Mouse (Mus musculus): ENCODE measurements around the gene Myzap. TPM values are rescaled to one million over a fixed set of nuclear protein-coding genes. Genes with fewer than 3 reads are reported as not detected.

The Myzap gene
- polyA plus RNA-seq, 1 experiment = not detected

- H3K4me3 ChIP-seq (ENCODE audit: insufficient read depth, low read length) = no peak overlapping the region
- no peak overlapping the region for H3K27ac ChIP-seq (ENCODE audit: insufficient read depth, low read depth, low read length)
- TF ChIP-seq CTCF (IDR thresholded peaks at IDR 0.05; ENCODE audit: low read depth, low read length) = no peak
- no peak for TF ChIP-seq POLR2A (IDR thresholded peaks at IDR 0.05; ENCODE audit: borderline replicate concordance, low read depth, low read length)
- H3K4me1 ChIP-seq (ENCODE audit: control insufficient read depth, insufficient read depth, low read length) = no peaks in the 10 kb centered on the region
Observed at GRCm38 (mm10) chr9:71475536-71475935, 116.6 kb downstream of the Myzap start.

GRCm38 (mm10) chr9:71467434-71467833 is 124.7 kb downstream of the Myzap start:
- H3K4me3 ChIP-seq (ENCODE audit: insufficient read depth, low read length) = no peak overlapping the region
- no peak overlapping the region for H3K27ac ChIP-seq (ENCODE audit: insufficient read depth, low read depth, low read length)
- TF ChIP-seq POLR2A (IDR thresholded peaks at IDR 0.05; ENCODE audit: borderline replicate concordance, low read depth, low read length) = no peak
- TF ChIP-seq CTCF (IDR thresholded peaks at IDR 0.05; ENCODE audit: low read depth, low read length) = no peak
- H3K4me1 ChIP-seq (ENCODE audit: control insufficient read depth, insufficient read depth, low read length) = no peaks in the 10 kb centered on the region

GRCm38 (mm10) chr9:71466111-71466510 is 126.0 kb downstream of the Myzap start:
- H3K27ac ChIP-seq (ENCODE audit: insufficient read depth, low read depth, low read length) = no peak overlapping the region
- no peak for TF ChIP-seq CTCF (IDR thresholded peaks at IDR 0.05; ENCODE audit: low read depth, low read length)
- no peak for TF ChIP-seq POLR2A (IDR thresholded peaks at IDR 0.05; ENCODE audit: borderline replicate concordance, low read depth, low read length)
- no peaks in the 10 kb centered on the region for H3K4me1 ChIP-seq (ENCODE audit: control insufficient read depth, insufficient read depth, low read length)
- no peak overlapping the region for H3K4me3 ChIP-seq (ENCODE audit: insufficient read depth, low read length)

DNA sequence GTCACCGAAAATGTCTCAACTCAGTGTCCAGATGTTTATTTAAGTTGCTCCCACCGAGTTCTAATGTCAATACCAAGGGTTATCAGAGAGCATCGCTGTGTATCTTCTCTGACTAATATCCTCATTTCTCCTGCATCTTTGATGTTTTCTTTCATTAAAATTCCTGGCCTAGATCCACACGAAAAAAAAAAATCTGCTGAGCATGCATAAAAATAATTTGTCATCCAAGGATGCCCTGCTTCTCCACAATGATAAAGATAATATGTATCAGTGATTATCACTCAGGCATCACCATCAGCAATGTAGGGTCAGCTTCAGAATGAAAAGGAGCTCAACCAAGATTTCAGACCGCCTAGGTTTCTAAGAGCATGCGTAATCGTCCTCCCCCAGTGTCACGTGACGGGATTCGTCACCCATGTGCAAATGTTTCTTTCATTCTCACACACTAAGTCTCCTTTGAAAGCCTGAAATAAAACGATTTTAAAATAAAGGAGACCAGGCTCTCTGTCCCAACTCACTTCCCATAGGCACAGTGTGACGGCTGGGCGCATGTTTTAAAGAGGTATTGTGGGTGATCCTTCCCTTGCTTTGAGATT is 129.0 kb downstream of the Myzap start:
- Histone ChIP-seq H3K27ac (ENCODE audit: insufficient read depth, low read depth, low read length) (no peak overlapping the region), H3K4me3 (ENCODE audit: insufficient read depth, low read length) (no peak overlapping the region), H3K4me1 (ENCODE audit: control insufficient read depth, insufficient read depth, low read length) (no peaks in the 10 kb centered on the region)
- TF ChIP-seq POLR2A (IDR thresholded peaks at IDR 0.05; ENCODE audit: borderline replicate concordance, low read depth, low read length) = no peak
- no peak for TF ChIP-seq CTCF (IDR thresholded peaks at IDR 0.05; ENCODE audit: low read depth, low read length)

DNA sequence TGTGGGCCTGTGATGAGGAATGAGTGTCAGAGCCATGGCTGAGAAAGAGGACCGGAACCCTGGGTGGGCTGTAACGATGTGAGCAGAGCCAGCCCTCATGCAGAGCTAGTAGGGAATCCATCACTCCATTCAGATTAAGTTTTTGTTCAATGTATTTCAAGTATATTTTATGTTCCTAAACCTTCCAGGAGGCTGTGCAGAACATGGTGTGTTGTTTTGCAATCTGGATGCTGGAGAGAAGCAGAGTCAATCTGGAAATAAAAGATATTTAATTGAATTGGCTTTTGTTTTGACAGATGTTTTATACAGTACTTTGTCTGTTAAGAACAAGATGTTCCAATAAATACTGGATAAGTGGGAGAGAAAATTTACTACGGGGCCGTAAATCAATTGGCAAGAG is 135.4 kb downstream of the Myzap start:
- TF ChIP-seq CTCF (IDR thresholded peaks at IDR 0.05; ENCODE audit: low read depth, low read length) = no peak
- TF ChIP-seq POLR2A (IDR thresholded peaks at IDR 0.05; ENCODE audit: borderline replicate concordance, low read depth, low read length) = no peak
- Histone ChIP-seq H3K4me3 (ENCODE audit: insufficient read depth, low read length) (no peak overlapping the region), H3K4me1 (ENCODE audit: control insufficient read depth, insufficient read depth, low read length) (no peaks in the 10 kb centered on the region), H3K27ac (ENCODE audit: insufficient read depth, low read depth, low read length) (no peak overlapping the region)

Other genes starting within 250 kb of the Myzap start
- 54.2 and 56.0 TPM in 2 replicates for gene Polr2m, start 106.4 kb downstream of the Myzap start, polyA plus RNA-seq (2012; ENCODE audit: insufficient read depth, insufficient read length, missing spikeins)
- gene Cgnl1, start 179.2 kb upstream of the Myzap start, polyA plus RNA-seq (2012; ENCODE audit: insufficient read depth, insufficient read length, missing spikeins) = 8.4 and 12.9 TPM in 2 replicates

Measured in bone marrow macrophage, adult 2 months (primary cell).